Mouse (Mus musculus) G1E (cell line): Measurements from ENCODE around the gene Srd5a3.

Experiments
- CTCF ChIP-seq: IDR thresholded peaks from 2 replicates; pipeline ENCODE4 v1.5.1; 2012; ENCODE audit warnings: low read depth, low read length, inconsistent platforms, mixed read lengths
- GATA1 ChIP-seq: IDR thresholded peaks from 2 replicates; pipeline ENCODE4 v1.6.1; 2012; ENCODE audit warnings: borderline replicate concordance, low read length, inconsistent platforms, mixed read lengths
- POLR2AphosphoS5 ChIP-seq: IDR thresholded peaks from 2 replicates; pipeline ENCODE4 v1.6.1; 2012; ENCODE audit warnings: low read depth, low read length, inconsistent platforms; ENCODE audit not compliant: insufficient replicate concordance

DNA sequence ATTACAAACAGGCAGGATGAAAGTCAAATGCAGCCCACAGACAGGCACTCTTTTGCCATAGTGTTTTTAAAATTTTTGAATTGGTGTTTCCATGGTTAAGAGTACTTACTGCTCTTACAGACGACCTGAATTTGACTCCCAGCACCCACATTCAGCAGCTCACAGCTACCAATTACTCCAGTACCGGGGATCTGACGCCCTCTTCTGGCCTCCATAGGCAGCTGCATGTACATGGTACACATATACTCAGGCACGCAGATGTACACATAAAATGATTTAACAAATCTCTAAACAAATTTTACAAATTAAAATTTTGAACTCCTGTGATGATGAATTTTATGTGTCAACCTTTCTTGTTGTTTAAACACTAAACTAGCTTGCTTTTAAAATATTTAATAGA, 30.5 kb downstream of the Srd5a3 start:
- TF ChIP-seq CTCF (no peak), GATA1 (no peak), POLR2AphosphoS5 (no peak)
